ENCODE assay signal across 29 mouse cellular contexts in genomic region chr1:134200481-134200880, GRCm38 (mm10). TPM values are rescaled to one million over a fixed set of nuclear protein-coding genes. Genes with fewer than 3 reads are reported as not detected.
"Had no signal": no experiment of that assay in that cellular context is flagged by ENCODE, and none has a peak within 500 bp of the region (broad histone marks: within the 10 kb centered on the region; RNA-seq: fewer than 3 reads in every experiment).

No protein-coding gene starts in this region.

- H3K4me3 ChIP-seq: heart, embryonic 13.5 days; heart, embryonic 15.5 days; hindbrain, embryonic 13.5 days; hindbrain, embryonic 15.5 days; kidney, embryonic 15.5 days; limb, embryonic 13.5 days; limb, embryonic 15.5 days; liver, embryonic 12.5 days had no signal

- DNase-seq: gastrocnemius, postnatal 10 days; gastrocnemius, postnatal 36 days; heart, adult 11 months; heart, postnatal 14 days; heart, postnatal 36 days; kidney, adult 11 months; kidney, adult 2 months; kidney, adult 9 months; kidney, postnatal 14 days; kidney, postnatal 36 days; layer of hippocampus, adult 9-11 months; layer of hippocampus, postnatal 36 days; left cerebral cortex, postnatal 4 days had no signal

- H3K27ac ChIP-seq: heart, embryonic 13.5 days; heart, embryonic 15.5 days; hindbrain, embryonic 13.5 days; hindbrain, embryonic 15.5 days; hindbrain, postnatal 0 days; kidney, embryonic 15.5 days; kidney, postnatal 0 days; limb, embryonic 13.5 days; limb, embryonic 15.5 days; liver, embryonic 12.5 days; liver, embryonic 14.5 days had no signal

RNA-seq across cellular contexts. Expression of gene Mybph, which starts 7.2 kb away (rescaled TPM):
- total RNA-seq: heart, postnatal 14 days; heart, postnatal 36 days; hematopoietic stem cell, adult 5-6 weeks; hindbrain, postnatal 0 days; layer of hippocampus, adult 18-20 months; left cerebral cortex, postnatal 10 days; liver, adult 2 months had no signal
- polyA plus RNA-seq: intestine, embryonic 14.5 days; liver, adult 2 months had no signal
